8 mouse cellular contexts compared by ENCODE assay signal in genomic region chr19:37337752-37338151, GRCm38 (mm10). TPM values are rescaled to one million over a fixed set of nuclear protein-coding genes. Genes with fewer than 3 reads are reported as not detected.
DNase-seq lines count a peak whose midpoint lies in the region; ATAC-seq and TF ChIP-seq lines count a peak whose summit lies in the region.

Gene Ide, minus strand, starts transcription at chr19:37337852.

- no peaks in the 10 kb centered on the region for H3K9me3 ChIP-seq in ES-E14 (ENCODE audit: control insufficient read depth, insufficient read depth, low read depth, low read length)
- H3K9me3 ChIP-seq in forebrain, embryonic 12.5 days = no peaks in the 10 kb centered on the region
- no peaks in the 10 kb centered on the region for H3K9me3 ChIP-seq in limb, embryonic 15.5 days
- no peaks in the 10 kb centered on the region for H3K9me3 ChIP-seq in stomach, embryonic 16.5 days (replicated peaks; ENCODE audit: control insufficient read depth, low read length)

- no peak within 1 kb of the TSS for H3K4me3 ChIP-seq in ES-E14 (ENCODE audit: insufficient read depth in 1 of 2, low read depth in 1 of 2, low read length in 2 of 2, poor library complexity in 1 of 2, severe bottlenecking in 1 of 2)
- H3K4me3 ChIP-seq in forebrain, embryonic 12.5 days (replicated peaks) = no peak within 1 kb of the TSS
- H3K4me3 ChIP-seq in limb, embryonic 15.5 days = no peak within 1 kb of the TSS
- no peak within 1 kb of the TSS for H3K4me3 ChIP-seq in stomach, embryonic 16.5 days (replicated peaks; ENCODE audit: low read length)

- no peak within 1 kb of the TSS for H3K9ac ChIP-seq in ES-E14 (ENCODE audit: insufficient read depth, low read depth, low read length, poor library complexity, severe bottlenecking)
- H3K9ac ChIP-seq in forebrain, embryonic 12.5 days = no peak within 1 kb of the TSS
- no peak within 1 kb of the TSS for H3K9ac ChIP-seq in limb, embryonic 15.5 days
- H3K9ac ChIP-seq in stomach, embryonic 16.5 days (ENCODE audit: low read length) = no peak within 1 kb of the TSS

- H3K4me2 ChIP-seq in forebrain, embryonic 12.5 days = no peak within 1 kb of the TSS
- H3K4me2 ChIP-seq in limb, embryonic 15.5 days = no peak within 1 kb of the TSS
- no peak within 1 kb of the TSS for H3K4me2 ChIP-seq in stomach, embryonic 16.5 days (ENCODE audit: low read depth, low read length)

- no peak for DNase-seq in ES-E14 (ENCODE audit: low read depth, low spot score)
- DNase-seq in ovary, postnatal 36 days (ENCODE audit: low spot score) = no peak
- DNase-seq in cerebellum, postnatal 25 days = no peak

- peaks cover 7 to 10% of the 10 kb centered on the region in 2 experiments; a peak in 3 of 4 replicates for H3K4me1 ChIP-seq in ES-E14 (ENCODE audit: control insufficient read depth in 2 of 2, insufficient read depth in 2 of 2, low read length in 2 of 2, poor library complexity in 1 of 2)
- no peaks in the 10 kb centered on the region for H3K4me1 ChIP-seq in forebrain, embryonic 12.5 days
- no peaks in the 10 kb centered on the region for H3K4me1 ChIP-seq in limb, embryonic 15.5 days
- no peaks in the 10 kb centered on the region for H3K4me1 ChIP-seq in stomach, embryonic 16.5 days (ENCODE audit: control insufficient read depth, insufficient read depth, low read length)

- H3K36me3 ChIP-seq in ES-E14 (ENCODE audit: control insufficient read depth, insufficient read depth, low read length, poor library complexity, severe bottlenecking) = no peaks in the 10 kb centered on the region
- no peaks in the 10 kb centered on the region for H3K36me3 ChIP-seq in forebrain, embryonic 12.5 days (replicated peaks)
- H3K36me3 ChIP-seq in limb, embryonic 15.5 days = no peaks in the 10 kb centered on the region
- no peaks in the 10 kb centered on the region for H3K36me3 ChIP-seq in stomach, embryonic 16.5 days (ENCODE audit: control insufficient read depth, insufficient read depth, low read length)

- no peaks in the 10 kb centered on the region for H3K27me3 ChIP-seq in forebrain, embryonic 12.5 days
- H3K27me3 ChIP-seq in limb, embryonic 15.5 days = no peaks in the 10 kb centered on the region
- H3K27me3 ChIP-seq in stomach, embryonic 16.5 days (ENCODE audit: control insufficient read depth, insufficient read depth, low read length) = no peaks in the 10 kb centered on the region

- H3K27ac ChIP-seq in ES-E14 (ENCODE audit: insufficient read depth, low read depth, low read length, poor library complexity, severe bottlenecking) = no peak within 1 kb of the TSS
- H3K27ac ChIP-seq in forebrain, embryonic 12.5 days = no peak within 1 kb of the TSS
- H3K27ac ChIP-seq in limb, embryonic 15.5 days = no peak within 1 kb of the TSS
- H3K27ac ChIP-seq in stomach, embryonic 16.5 days (ENCODE audit: low read length) = no peak within 1 kb of the TSS; the same call in 1 of the 2 replicates

- in situ Hi-C loops in ES-E14 (cut with MboI; ENCODE audit: low sequenced_read_pairs in 2 of 2, unreplicated experiment in 2 of 2) = no loop called here

- ATAC-seq in CD4-positive, CD25-positive, alpha-beta regulatory T cell, adult 4 months = no peak
- ATAC-seq in forebrain, embryonic 12.5 days (ENCODE audit: low FRiP score) = no peak
- ATAC-seq in hematopoietic stem cell, adult 5-6 weeks (replicated peaks in 1 of 2; ENCODE audit: insufficient read depth in 1 of 2, low FRiP score in 2 of 2, low TSS enrichment in 1 of 2, low read depth in 1 of 2, poor library complexity in 2 of 2, severe bottlenecking in 2 of 2) = no peak
- no peak for ATAC-seq in limb, embryonic 15.5 days (ENCODE audit: insufficient number of reproducible peaks, low FRiP score, low TSS enrichment, low read depth)
- ATAC-seq in stomach, embryonic 16.5 days (ENCODE audit: insufficient read depth, low FRiP score) = no peak

- WGBS in forebrain, embryonic 12.5 days = 73% methylated on average over 4 of the region's 4 CpGs
- 61% methylated on average over 4 of the region's 4 CpGs for WGBS in limb, embryonic 15.5 days
- 72% methylated on average over 4 of the region's 4 CpGs for WGBS in stomach, embryonic 16.5 days

TF ChIP-seq in ES-E14, 5 proteins besides CTCF, POLR2A, EP300 and RAD21:
- TF ChIP-seq MAFK (IDR thresholded peaks at IDR 0.05; ENCODE audit: insufficient read depth, low read depth, low read length) = no peak
TF ChIP-seq in ES-E14: peak in this region for 0.

RNA-seq across cellular contexts. Expression of gene Ide, which starts in this region (rescaled TPM):
- polyA plus RNA-seq in CD4-positive, CD25-positive, alpha-beta regulatory T cell, adult 4 months (2017; shearing (Covaris generic)) = 10 to 100 TPM; 56.0 to 64.4 TPM
- total RNA-seq in ES-E14 (2012; rRNA removed) = 44.8 and 47.3 TPM in 2 replicates
- 53.1 and 56.2 TPM in 2 replicates for polyA plus RNA-seq in forebrain, embryonic 12.5 days (2016; fragmentation: Nextera tagmentation; extraction: Ambion mirVana)
- 85.5 and 129 TPM in 2 replicates for total RNA-seq in hematopoietic stem cell, adult 5-6 weeks (2017)
- polyA plus RNA-seq in limb, embryonic 15.5 days (2015; fragmentation: Nextera tagmentation; extraction: Ambion mirVana) = 67.0 and 69.6 TPM in 2 replicates
- 69.0 and 80.9 TPM in 2 replicates for polyA plus RNA-seq in stomach, embryonic 16.5 days (2015; fragmentation: Nextera tagmentation; extraction: Ambion mirVana)
